Mouse (Mus musculus) common myeloid progenitor, adult 5-6 weeks (primary cell): ENCODE results near the gene Bcdin3d. TPM values are rescaled to one million over a fixed set of nuclear protein-coding genes. Genes with fewer than 3 reads are reported as not detected.
"Not testable (repeated sequence)": the region's sequence is repeated elsewhere in the genome, so short reads cannot be mapped to it uniquely, and the experiment has no call there.

ENCODE experiments used
- ATAC-seq: replicated peaks from 2 replicates; pipeline ENCODE4 v1.8.0; 2016; ENCODE audit warnings: low read depth, mild to moderate bottlenecking, moderate TSS enrichment, inconsistent platforms; ENCODE audit not compliant: poor library complexity, severe bottlenecking
- total RNA-seq: library from RNA; stranded (forward); fragments of 200-1000, 187-1606 nt; gene quantifications from 2 replicates; pipeline ENCODE4 v1.2.3, GENCODE M21; 2017

Gene Bcdin3d
- total RNA-seq, 1 experiment from 2014 or later = 4.9 TPM

DNA sequence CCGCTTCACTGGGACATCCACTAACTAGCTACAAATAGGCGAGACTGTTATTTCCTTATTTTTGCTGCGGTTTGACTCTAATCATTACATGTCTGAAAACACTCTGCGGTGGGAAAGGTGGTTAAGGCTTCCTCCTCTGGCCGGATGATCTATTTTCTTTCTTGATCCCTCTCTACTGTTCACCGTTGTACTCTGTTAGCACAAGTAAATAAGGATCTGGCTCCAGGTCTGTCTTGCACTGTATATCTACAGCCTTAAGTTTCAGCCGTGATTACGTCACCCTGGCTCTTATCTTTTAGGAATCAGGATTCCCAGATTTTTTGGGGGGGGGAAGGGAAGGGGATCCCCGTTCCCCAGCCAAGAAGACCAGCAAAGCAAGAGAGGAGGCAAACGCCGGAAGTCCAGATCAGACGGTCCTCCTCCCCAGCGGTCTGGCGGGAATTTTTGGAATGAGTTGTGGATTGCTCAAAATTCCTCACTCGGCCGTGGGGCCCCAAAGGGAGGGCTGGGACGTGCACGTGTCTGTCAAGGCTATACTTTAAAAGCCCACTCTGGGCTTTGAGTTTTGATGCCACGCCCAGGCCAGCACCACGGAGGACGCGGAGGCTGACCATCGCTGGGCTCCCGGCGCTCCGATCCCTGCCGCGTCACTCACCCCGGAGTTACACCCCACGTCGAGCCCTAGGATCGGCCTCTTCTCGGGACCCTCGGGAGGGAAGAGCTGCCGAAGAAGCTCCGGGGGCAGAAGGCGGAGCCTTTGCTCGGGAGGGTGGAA, 542 bp downstream of the Bcdin3d start:
- peak; percentile 60 for ATAC-seq

- ATAC-seq = no peak
Observed at GRCm38 (mm10) chr15:99472972-99473371, 1.6 kb downstream of the Bcdin3d start.

GRCm38 (mm10) chr15:99471677-99472063, 2.9 kb downstream of the Bcdin3d start:
- no peak for ATAC-seq

GRCm38 (mm10) chr15:99470971-99471676, 3.4 kb downstream of the Bcdin3d start:
- peak; percentile 30; the same call in 1 of the 2 replicates for ATAC-seq

DNA sequence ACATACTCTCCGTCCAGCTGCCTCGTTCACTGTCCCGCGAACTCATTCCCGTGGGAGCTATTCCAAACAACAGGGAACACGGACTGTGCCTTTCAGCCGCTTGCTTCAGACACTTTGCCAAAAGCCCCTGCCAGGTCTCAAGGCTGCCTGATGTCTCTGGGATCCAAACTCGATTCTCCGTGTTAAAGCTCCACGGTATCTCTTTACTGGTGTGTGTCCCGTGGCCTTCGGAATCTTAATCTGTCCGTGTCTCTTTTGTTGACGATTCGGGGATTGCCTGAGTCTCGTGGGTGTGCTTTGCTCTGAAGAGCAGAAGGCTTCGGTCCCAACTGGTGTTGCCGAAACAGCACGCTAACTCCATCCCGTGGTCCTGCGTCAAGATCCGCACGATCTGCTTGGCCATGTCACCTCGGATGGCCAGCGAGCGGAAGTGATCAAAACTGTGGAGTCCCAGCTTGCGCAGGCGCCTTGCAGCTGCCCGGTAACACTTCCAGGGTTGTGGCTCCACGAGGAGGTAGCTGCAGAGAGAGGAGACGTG, 4.2 kb downstream of the Bcdin3d start:
- no peak for ATAC-seq

GRCm38 (mm10) chr15:99469736-99470135, 4.8 kb downstream of the Bcdin3d start:
- no peak for ATAC-seq

- peak; percentile 55 for ATAC-seq
Observed at GRCm38 (mm10) chr15:99469067-99469466, 5.5 kb downstream of the Bcdin3d start.

GRCm38 (mm10) chr15:99463194-99463593, 11.3 kb downstream of the Bcdin3d start:
- no peak for ATAC-seq

- peak; percentile 96 for ATAC-seq
Observed at GRCm38 (mm10) chr15:99457606-99458401, 16.7 kb downstream of the Bcdin3d start, which contains the start of gene Nckap5l. Gene Nckap5l (minus strand): TSS chr15:99457748.

GRCm38 (mm10) chr15:99456963-99457605, 17.4 kb downstream of the Bcdin3d start:
- ATAC-seq = peak; percentile 22; the same call in 1 of the 2 replicates

DNA sequence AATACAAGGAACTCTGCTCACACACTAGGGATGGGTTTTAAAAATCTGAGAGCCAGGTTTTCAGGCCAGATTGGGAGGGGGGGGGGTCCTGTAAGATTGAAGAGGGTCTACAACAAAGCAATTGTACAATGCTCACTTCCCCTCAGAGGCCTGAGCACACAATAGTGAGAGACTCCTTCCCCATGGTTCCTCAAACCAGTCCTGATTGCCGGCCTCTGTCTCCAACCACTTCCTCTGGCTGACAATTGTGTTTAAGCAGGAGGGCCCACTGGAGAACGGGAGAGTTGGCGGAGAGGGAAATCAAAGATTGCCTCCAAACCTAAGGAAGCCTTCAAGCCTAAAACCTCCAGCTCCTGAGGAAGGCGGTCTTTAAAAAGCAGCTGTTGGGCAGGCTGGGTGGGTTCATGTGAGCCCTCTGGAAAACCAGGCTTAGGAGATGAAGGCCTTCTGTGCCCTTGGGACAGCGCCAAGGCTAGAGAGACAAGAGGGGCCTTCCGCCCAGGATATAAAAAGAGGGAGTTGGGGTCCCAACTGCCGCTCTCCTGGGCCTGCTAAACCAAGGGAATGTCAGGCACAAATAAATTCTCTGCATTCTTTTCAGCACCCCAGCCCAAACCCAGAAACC, 18.1 kb downstream of the Bcdin3d start:
- ATAC-seq = peak; percentile 63

DNA sequence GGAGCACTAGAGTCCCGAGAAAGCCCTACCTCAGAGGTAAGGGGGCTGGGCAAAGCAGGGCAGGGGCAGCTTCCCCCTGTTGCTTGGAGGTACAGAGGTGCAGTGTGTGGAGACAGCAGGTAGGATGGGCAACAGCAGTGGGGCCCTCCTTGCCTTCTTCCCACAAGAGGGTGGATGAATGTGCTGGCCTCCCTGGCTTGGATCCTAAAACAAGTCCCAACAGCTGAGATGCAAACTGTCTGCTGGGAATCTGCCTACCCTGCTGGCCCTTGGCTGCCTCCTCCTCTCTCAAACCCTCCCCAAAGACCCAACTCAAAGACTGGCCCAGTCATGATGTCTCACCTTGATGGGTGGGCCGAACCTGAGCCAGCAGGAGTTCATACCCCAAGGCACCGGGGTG, 19.1 kb downstream of the Bcdin3d start:
- ATAC-seq = no peak

- ATAC-seq = no peak
Observed at GRCm38 (mm10) chr15:99454585-99455279, 19.8 kb downstream of the Bcdin3d start.

- ATAC-seq = no peak
Observed at GRCm38 (mm10) chr15:99453153-99453900, 21.2 kb downstream of the Bcdin3d start.

DNA sequence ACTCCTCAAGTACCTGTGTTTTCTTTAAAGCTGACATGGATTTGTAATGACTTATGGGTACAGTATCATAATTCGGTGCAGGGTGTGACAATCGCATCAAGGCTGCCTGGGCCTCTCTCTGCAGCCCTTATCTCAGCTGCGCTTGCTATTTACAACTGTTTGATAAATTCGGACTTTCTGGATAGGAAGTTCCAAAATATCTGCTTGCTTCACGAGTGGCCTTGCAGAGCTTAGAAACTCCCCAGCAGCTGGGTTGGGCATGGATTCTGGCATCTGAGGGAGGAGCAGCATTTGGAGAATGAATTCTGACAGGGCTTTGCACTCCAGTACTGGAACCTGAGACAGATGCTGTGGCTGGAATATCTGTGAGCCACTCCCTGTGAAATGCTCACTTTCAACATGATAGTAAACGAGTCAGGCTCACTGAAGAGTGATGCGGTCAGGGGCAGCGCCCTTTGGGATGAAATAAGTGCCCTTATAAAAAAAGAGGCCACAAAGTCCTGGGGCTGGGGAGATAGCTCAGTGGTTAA, 24.7 kb downstream of the Bcdin3d start:
- peak; percentile 26; the same call in 1 of the 2 replicates for ATAC-seq

DNA sequence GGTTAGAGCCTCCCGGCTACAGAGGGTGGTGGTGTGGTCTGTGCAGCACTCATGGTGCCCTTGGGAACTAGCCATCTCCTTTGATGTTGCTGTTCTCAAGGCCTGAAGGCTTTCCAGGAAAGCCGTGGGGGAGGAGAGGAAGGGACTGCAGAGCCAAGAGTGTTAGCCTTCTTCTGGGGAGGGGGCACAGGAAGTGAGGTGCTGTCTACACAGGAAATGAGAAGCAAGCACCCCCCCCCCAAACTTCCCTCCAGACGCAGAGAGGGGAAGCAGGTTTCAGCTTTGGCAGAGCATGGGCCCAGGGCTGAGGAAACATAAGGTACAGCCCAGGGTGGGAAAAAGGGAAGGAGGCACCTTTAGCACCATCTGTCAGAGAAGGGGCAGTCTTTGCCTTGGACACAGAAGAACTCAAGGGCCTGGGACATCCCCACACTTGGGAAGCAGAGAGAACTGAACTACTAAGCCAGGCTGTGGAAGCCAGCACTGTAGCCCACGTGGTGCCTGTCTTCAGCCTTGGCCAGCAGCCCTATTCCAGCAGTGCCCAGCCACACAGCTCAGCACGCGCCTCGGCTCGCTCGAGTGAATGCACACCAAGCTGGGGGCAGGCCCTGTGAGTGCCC, 25.3 kb downstream of the Bcdin3d start:
- peak; percentile 85 for ATAC-seq

DNA sequence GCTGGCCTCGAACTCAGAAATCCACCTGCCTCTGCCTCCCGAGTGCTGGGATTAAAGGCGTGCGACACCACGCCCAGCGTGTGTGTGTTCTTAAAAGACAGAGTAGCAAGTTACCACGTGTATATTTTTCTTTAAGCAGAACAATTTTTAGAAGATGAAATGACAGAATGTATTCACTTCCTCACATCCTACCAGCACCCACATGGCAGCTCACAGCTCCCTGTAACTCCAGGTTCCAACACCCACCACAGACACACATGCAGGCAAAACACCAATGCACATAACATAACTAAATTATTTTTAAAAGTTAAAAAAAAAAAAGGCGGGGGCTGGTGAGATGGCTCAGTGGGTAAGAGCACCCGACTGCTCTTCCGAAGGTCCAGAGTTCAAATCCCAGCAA, 28.4 kb downstream of the Bcdin3d start:
- ATAC-seq = not testable (repeated sequence)
